In genomic region chr4:141573359-141573966, GRCm38 (mm10) we compare ENCODE assay signal across 7 mouse cellular contexts. TPM values are rescaled to one million over a fixed set of nuclear protein-coding genes. Genes with fewer than 3 reads are reported as not detected.
A peak's percentile ranks its signal among the peaks of the same experiment; 100 is the strongest.
DNase-seq lines count a peak whose midpoint lies in the region; ATAC-seq and TF ChIP-seq lines count a peak whose summit lies in the region.

No protein-coding gene starts in this region.

- 76% methylated on average over 6 of the region's 6 CpGs for WGBS in forebrain, embryonic 14.5 days

- no peak overlapping the region for H3K4me2 ChIP-seq in forebrain, embryonic 14.5 days (ENCODE audit: low read length)

- H3K9ac ChIP-seq in ES-E14 (ENCODE audit: insufficient read depth, low read depth, low read length, poor library complexity, severe bottlenecking), result peak overlapping the region; percentile 41; the same call in 1 of the 2 replicates
- no peak overlapping the region for H3K9ac ChIP-seq in forebrain, embryonic 14.5 days (ENCODE audit: low read length)

- peaks cover 6% of the 10 kb centered on the region for H3K36me3 ChIP-seq in ES-E14 (ENCODE audit: control insufficient read depth, insufficient read depth, low read length, poor library complexity, severe bottlenecking)
- H3K36me3 ChIP-seq in forebrain, embryonic 14.5 days (ENCODE audit: control insufficient read depth, insufficient read depth, low read length), result no peaks in the 10 kb centered on the region

- H3K27ac ChIP-seq in ES-E14 (ENCODE audit: insufficient read depth, low read depth, low read length, poor library complexity, severe bottlenecking), result peak overlapping the region; percentile 78
- no peak overlapping the region for H3K27ac ChIP-seq in forebrain, embryonic 14.5 days (ENCODE audit: low read depth, low read length)

- DNase-seq in ES-E14 (ENCODE audit: low read depth, low spot score), result no peak
- DNase-seq in adrenal gland, adult 8-10 months, result peak; percentile 88
- DNase-seq in kidney, adult 11 months, result peak; percentile 88
- DNase-seq in lung, postnatal 36 days, result peak; percentile 88
- DNase-seq in forebrain, embryonic 14.5 days (ENCODE audit: low spot score), result no peak
- no peak for DNase-seq in right cerebral cortex, postnatal 14 days
- no peak for DNase-seq in left cerebral cortex, adult 9 months (ENCODE audit: low spot score in 2 of 2)

- H3K27me3 ChIP-seq in forebrain, embryonic 14.5 days (replicated peaks; ENCODE audit: control insufficient read depth, insufficient read depth, low read length), result no peaks in the 10 kb centered on the region

- in situ Hi-C loops in ES-E14 (cut with MboI; ENCODE audit: low sequenced_read_pairs in 2 of 2, unreplicated experiment in 2 of 2), result no loop called here

- H3K4me1 ChIP-seq in ES-E14 (ENCODE audit: control insufficient read depth in 2 of 2, insufficient read depth in 2 of 2, low read length in 2 of 2, poor library complexity in 1 of 2), result peaks cover 13 to 35% of the 10 kb centered on the region in 2 experiments
- no peaks in the 10 kb centered on the region for H3K4me1 ChIP-seq in forebrain, embryonic 14.5 days (ENCODE audit: control insufficient read depth, insufficient read depth, low read length)

- no peaks in the 10 kb centered on the region for H3K9me3 ChIP-seq in ES-E14 (ENCODE audit: control insufficient read depth, insufficient read depth, low read depth, low read length)
- H3K9me3 ChIP-seq in forebrain, embryonic 14.5 days (replicated peaks; ENCODE audit: control insufficient read depth, low read length), result no peaks in the 10 kb centered on the region

- no peak for ATAC-seq in forebrain, embryonic 14.5 days

- H3K4me3 ChIP-seq in ES-E14 (ENCODE audit: insufficient read depth in 1 of 2, low read depth in 1 of 2, low read length in 2 of 2, poor library complexity in 1 of 2, severe bottlenecking in 1 of 2), result peak overlapping the region in 1 of 2 experiments; percentile 10; a peak in 1 of 4 replicates
- H3K4me3 ChIP-seq in forebrain, embryonic 14.5 days (ENCODE audit: low read depth, low read length), result no peak overlapping the region

TF ChIP-seq in ES-E14, 5 proteins besides CTCF, POLR2A, EP300 and RAD21:
- TF ChIP-seq CHD2 (IDR thresholded peaks at IDR 0.05; ENCODE audit: low read depth, low read length), result no peak
- no peak for TF ChIP-seq MAFK (IDR thresholded peaks at IDR 0.05; ENCODE audit: insufficient read depth, low read depth, low read length)
- no peak for TF ChIP-seq ZC3H11A (IDR thresholded peaks at IDR 0.05; ENCODE audit: borderline replicate concordance, low read depth, low read length)
- no peak for TF ChIP-seq HCFC1 (IDR thresholded peaks at IDR 0.05; ENCODE audit: borderline replicate concordance, insufficient read depth, low read length)
- no peak for TF ChIP-seq ZNF384 (IDR thresholded peaks at IDR 0.05; ENCODE audit: low read depth, low read length)

RNA-seq across cellular contexts. Expression of gene Fblim1, which starts 32.4 kb away (rescaled TPM):
- 71.3 and 112 TPM in 2 replicates for total RNA-seq in ES-E14 (2012; rRNA removed)
- 10 to 100 TPM; 10.2 to 21.0 (median 17.6) TPM for total RNA-seq in adrenal gland, adult 8-10 months (2022)
- 15.1 and 19.7 TPM in 2 replicates for polyA plus RNA-seq in forebrain, embryonic 14.5 days (2014; fragmentation: Nextera tagmentation; extraction: Ambion mirVana)

RNA-seq across cellular contexts. Expression of gene Spen, which starts 35.1 kb away (rescaled TPM):
- 51.5 and 58.6 TPM in 2 replicates for total RNA-seq in ES-E14 (2012; rRNA removed)
- total RNA-seq in adrenal gland, adult 8-10 months (2022), result 10 to 100 TPM; 53.0 to 94.3 (median 63.4) TPM
- polyA plus RNA-seq in forebrain, embryonic 14.5 days (2014; fragmentation: Nextera tagmentation; extraction: Ambion mirVana), result 10.7 and 14.0 TPM in 2 replicates

RNA-seq across cellular contexts. Expression of gene Tmem82, which starts 45.0 kb away (rescaled TPM):
- total RNA-seq in ES-E14 (2012; rRNA removed), result 3.9 and 10.1 TPM in 2 replicates
- total RNA-seq in adrenal gland, adult 8-10 months (2022), result 1 to 10 TPM; 1.1 to 2.7 (median 2.1) TPM
- polyA plus RNA-seq in forebrain, embryonic 14.5 days (2014; fragmentation: Nextera tagmentation; extraction: Ambion mirVana), result 0.12 TPM in 1 of 2 replicates, not detected in the other

RNA-seq across cellular contexts. Expression of gene Slc25a34, which starts 50.2 kb away (rescaled TPM):
- total RNA-seq in ES-E14 (2012; rRNA removed), result 0.76 and 0.79 TPM in 2 replicates
- 1 to 10 TPM; 1.3 to 5.1 (median 2.6) TPM for total RNA-seq in adrenal gland, adult 8-10 months (2022)
- polyA plus RNA-seq in forebrain, embryonic 14.5 days (2014; fragmentation: Nextera tagmentation; extraction: Ambion mirVana), result 0.07 TPM in 1 of 2 replicates, not detected in the other

Comparison
In these comparisons a context has a peak if more than half of its experiments do, and no peak if none do; other contexts are left out.
1. DNase-seq: peak in adrenal gland, adult 8-10 months (single experiment), kidney, adult 11 months (single experiment) and lung, postnatal 36 days (single experiment); none in ES-E14 (single experiment), forebrain, embryonic 14.5 days (single experiment), right cerebral cortex, postnatal 14 days (single experiment) and left cerebral cortex, adult 9 months (0 of 2).